Mouse (Mus musculus) spleen, adult 2 months (tissue): ENCODE results near the gene Gm21830.

Source experiments
- CTCF ChIP-seq: fragments of 200-500 bp; IDR thresholded peaks from 2 replicates; pipeline ENCODE4 v1.5.1; 2011; ENCODE audit warnings: mild to moderate bottlenecking, inconsistent platforms; ENCODE audit not compliant: insufficient read depth, insufficient read length, insufficient replicate concordance; ENCODE audit errors: extremely low read depth
- POLR2A ChIP-seq: fragments of 200-500 bp; IDR thresholded peaks from 2 replicates; pipeline ENCODE4 v1.6.1; 2011; ENCODE audit warnings: low read depth, low read length, inconsistent platforms

DNA sequence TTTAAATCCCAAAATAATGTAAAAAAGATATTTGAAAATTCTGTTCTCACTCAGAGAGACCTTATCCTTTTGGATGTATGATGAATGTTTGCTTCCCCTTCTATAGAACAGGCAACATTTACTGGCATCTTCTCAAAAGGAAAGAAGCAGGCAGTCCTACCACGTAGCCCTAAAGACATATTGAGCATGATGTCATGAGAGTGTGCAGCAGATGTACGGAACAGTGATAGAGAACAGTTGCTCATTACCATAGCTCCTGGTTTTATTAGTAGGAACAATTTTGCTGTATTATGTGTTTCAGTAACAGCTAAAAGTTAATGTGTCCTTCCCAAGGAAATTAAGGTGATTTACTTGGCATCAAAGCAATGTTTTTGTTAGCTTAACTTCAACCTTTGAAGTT is 49.0 kb upstream of the Gm21830 start:
- TF ChIP-seq CTCF (no peak), POLR2A (no peak)
